ENCODE assay signal across 28 mouse cellular contexts in genomic region chr2:71835556-71835955, GRCm38 (mm10).
"Had no signal": no experiment of that assay in that cellular context is flagged by ENCODE, and none has a peak within 500 bp of the region (broad histone marks: within the 10 kb centered on the region; RNA-seq: fewer than 3 reads in every experiment).

No protein-coding gene starts in this region.

- ATAC-seq: forebrain, embryonic 13.5 days; forebrain, embryonic 14.5 days; forebrain, embryonic 15.5 days; forebrain, embryonic 16.5 days; forebrain, postnatal 0 days had no signal

- H3K4me1 ChIP-seq: embryonic facial prominence, embryonic 13.5 days; embryonic facial prominence, embryonic 15.5 days; forebrain, embryonic 12.5 days; forebrain, embryonic 13.5 days; forebrain, embryonic 15.5 days had no signal

- H3K27ac ChIP-seq: embryonic facial prominence, embryonic 10.5 days; embryonic facial prominence, embryonic 12.5 days; embryonic facial prominence, embryonic 13.5 days; embryonic facial prominence, embryonic 15.5 days; forebrain, embryonic 10.5 days; forebrain, embryonic 12.5 days; forebrain, embryonic 13.5 days; forebrain, embryonic 15.5 days; gastrocnemius, adult 2 months; heart, adult 2 months had no signal

- H3K4me2 ChIP-seq: embryonic facial prominence, embryonic 12.5 days; embryonic facial prominence, embryonic 13.5 days; embryonic facial prominence, embryonic 15.5 days; forebrain, embryonic 12.5 days; forebrain, embryonic 13.5 days; forebrain, embryonic 15.5 days had no signal

- H3K4me3 ChIP-seq: embryonic facial prominence, embryonic 10.5 days; embryonic facial prominence, embryonic 12.5 days; embryonic facial prominence, embryonic 13.5 days; embryonic facial prominence, embryonic 15.5 days; erythroblast, embryonic 14.5 days; forebrain, embryonic 10.5 days; forebrain, embryonic 12.5 days; forebrain, embryonic 13.5 days; forebrain, embryonic 15.5 days; gastrocnemius, adult 2 months; heart, adult 2 months had no signal

- DNase-seq: cerebellum, adult 2 months; cerebellum, adult 8-10 months; cerebellum, adult 9-10 months; cerebellum, adult 9-11 months; cerebellum, postnatal 10 days; cerebellum, postnatal 14 days; cerebellum, postnatal 25 days; cerebellum, postnatal 36 days; embryo, embryonic 11 days; forebrain, postnatal 0 days; gastrocnemius, adult 2 months; gastrocnemius, postnatal 10 days; gastrocnemius, postnatal 14 days; gastrocnemius, postnatal 25 days; gastrocnemius, postnatal 36 days; heart, adult 18-20 months; heart, adult 2 months had no signal

- H3K9ac ChIP-seq: embryonic facial prominence, embryonic 12.5 days; embryonic facial prominence, embryonic 13.5 days; embryonic facial prominence, embryonic 15.5 days; forebrain, embryonic 12.5 days; forebrain, embryonic 13.5 days; forebrain, embryonic 15.5 days; forebrain, postnatal 0 days had no signal

- H3K27me3 ChIP-seq: embryonic facial prominence, embryonic 12.5 days; embryonic facial prominence, embryonic 13.5 days; embryonic facial prominence, embryonic 15.5 days; forebrain, embryonic 12.5 days; forebrain, embryonic 13.5 days; forebrain, embryonic 15.5 days had no signal

- H3K36me3 ChIP-seq: embryonic facial prominence, embryonic 12.5 days had no signal

- H3K9me3 ChIP-seq: embryonic facial prominence, embryonic 10.5 days; embryonic facial prominence, embryonic 12.5 days; embryonic facial prominence, embryonic 13.5 days; embryonic facial prominence, embryonic 15.5 days; forebrain, embryonic 10.5 days; forebrain, embryonic 12.5 days; forebrain, embryonic 13.5 days; forebrain, embryonic 15.5 days had no signal
